Mouse (Mus musculus): ENCODE results near the gene Itga2b.

The Itga2b gene

GRCm38 (mm10) chr11:102435754-102436470 is 34.0 kb downstream of the Itga2b start:
- DNase-seq (ENCODE audit: low spot score in 2 of 2): no peak

GRCm38 (mm10) chr11:102434816-102435705 is 34.9 kb downstream of the Itga2b start:
- DNase-seq (ENCODE audit: low spot score in 2 of 2): no peak

GRCm38 (mm10) chr11:102434406-102434805 is 35.5 kb downstream of the Itga2b start:
- DNase-seq (ENCODE audit: low spot score in 2 of 2): peak; percentile 52 to 86

- no peak for DNase-seq (ENCODE audit: low spot score in 2 of 2)
These were observed 36.1 kb downstream of the Itga2b start for GRCm38 (mm10) chr11:102433866-102434265.

- DNase-seq (ENCODE audit: low spot score in 2 of 2): no peak
These were observed 37.0 kb downstream of the Itga2b start for GRCm38 (mm10) chr11:102432896-102433295.

GRCm38 (mm10) chr11:102432115-102432843 is 37.6 kb downstream of the Itga2b start:
- DNase-seq (ENCODE audit: low spot score in 2 of 2): no peak

GRCm38 (mm10) chr11:102431728-102432114 is 38.2 kb downstream of the Itga2b start:
- DNase-seq (ENCODE audit: low spot score in 2 of 2): no peak

- peak; percentile 58 to 82 for DNase-seq (ENCODE audit: low spot score in 2 of 2)
These were observed 38.8 kb downstream of the Itga2b start for GRCm38 (mm10) chr11:102431018-102431645.

GRCm38 (mm10) chr11:102430121-102431017 is 39.6 kb downstream of the Itga2b start, which contains the start of gene Grn:
Gene Grn (plus strand): TSS chr11:102430315.
- DNase-seq (ENCODE audit: low spot score in 2 of 2): peak in 1 of 2 experiments; percentile 34

GRCm38 (mm10) chr11:102429551-102429950 is 40.4 kb downstream of the Itga2b start:
- DNase-seq (ENCODE audit: low spot score in 2 of 2): no peak

- no peak for DNase-seq (ENCODE audit: low spot score in 2 of 2)
These were observed 40.9 kb downstream of the Itga2b start for GRCm38 (mm10) chr11:102428981-102429540.

GRCm38 (mm10) chr11:102425555-102426316 is 44.2 kb downstream of the Itga2b start:
- DNase-seq (ENCODE audit: low spot score in 2 of 2): no peak

- no peak for DNase-seq (ENCODE audit: low spot score in 2 of 2)
These were observed 45.3 kb downstream of the Itga2b start for GRCm38 (mm10) chr11:102424666-102425065.

GRCm38 (mm10) chr11:102421559-102421958 is 48.4 kb downstream of the Itga2b start:
- DNase-seq (ENCODE audit: low spot score in 2 of 2): no peak

- no peak for DNase-seq (ENCODE audit: low spot score in 2 of 2)
These were observed 51.0 kb downstream of the Itga2b start for GRCm38 (mm10) chr11:102418887-102419286.

- no peak for DNase-seq (ENCODE audit: low spot score in 2 of 2)
These were observed 52.8 kb downstream of the Itga2b start for GRCm38 (mm10) chr11:102417160-102417559.

GRCm38 (mm10) chr11:102415034-102415802 is 54.7 kb downstream of the Itga2b start:
- DNase-seq (ENCODE audit: low spot score in 2 of 2): no peak

- no peak for DNase-seq (ENCODE audit: low spot score in 2 of 2)
These were observed 56.9 kb downstream of the Itga2b start for GRCm38 (mm10) chr11:102413059-102413458.

GRCm38 (mm10) chr11:102411704-102412103 is 58.2 kb downstream of the Itga2b start:
- peak; percentile 63 to 84 for DNase-seq (ENCODE audit: low spot score in 2 of 2)

All from thymus, postnatal 10 days (tissue).